Mouse (Mus musculus): ENCODE measurements at regions not wholly inside any gene's neighbourhood (a gene's known extent, or its start where the extent isn't known, plus 50 kb on each side); places are given as distances from the start of the nearest gene placed in this dataset.

DNA sequence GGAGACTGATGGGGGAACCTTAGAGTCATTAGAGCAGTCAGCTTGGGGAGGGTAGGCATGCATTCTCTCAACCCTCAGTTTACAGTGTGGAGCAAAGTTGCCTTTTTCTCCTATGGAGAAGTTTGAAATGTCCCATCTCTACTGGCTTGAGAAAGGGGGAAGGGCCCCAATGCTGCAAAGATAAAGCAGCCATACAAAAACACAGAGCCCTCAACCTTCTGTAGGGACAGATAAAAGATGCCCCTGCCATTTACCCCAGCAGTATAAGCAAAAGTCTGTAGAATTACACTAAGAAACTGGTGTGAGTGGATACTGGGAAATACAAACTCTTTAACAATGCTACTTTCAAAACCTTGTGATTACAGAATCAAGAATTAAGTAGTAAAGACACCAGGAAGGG, 71.9 kb upstream of the Tmem215 start:
- ATAC-seq (replicated peaks; ENCODE audit: low FRiP score, poor library complexity, severe bottlenecking) = no peak

DNA sequence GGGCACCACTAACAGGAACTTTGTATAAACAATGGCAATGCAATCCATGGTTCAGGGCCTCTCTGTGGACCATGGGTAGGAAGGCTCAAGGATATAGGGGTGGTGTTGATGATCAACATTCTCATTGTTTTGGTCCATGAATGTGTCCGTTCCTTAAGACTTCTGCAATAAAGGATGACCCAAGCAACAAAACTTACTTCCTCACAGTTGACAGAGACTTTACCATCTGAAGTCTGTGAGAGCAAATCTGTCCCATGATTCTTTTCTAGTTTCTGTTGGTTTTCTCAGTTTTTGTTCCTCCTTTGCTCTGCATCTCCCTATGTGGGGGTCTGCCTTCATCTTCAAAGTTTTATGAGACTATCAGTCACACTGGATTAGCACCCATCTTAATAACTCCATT, 81.8 kb upstream of the Tmem215 start:
- no peak for ATAC-seq (replicated peaks; ENCODE audit: low FRiP score, poor library complexity, severe bottlenecking)

DNA sequence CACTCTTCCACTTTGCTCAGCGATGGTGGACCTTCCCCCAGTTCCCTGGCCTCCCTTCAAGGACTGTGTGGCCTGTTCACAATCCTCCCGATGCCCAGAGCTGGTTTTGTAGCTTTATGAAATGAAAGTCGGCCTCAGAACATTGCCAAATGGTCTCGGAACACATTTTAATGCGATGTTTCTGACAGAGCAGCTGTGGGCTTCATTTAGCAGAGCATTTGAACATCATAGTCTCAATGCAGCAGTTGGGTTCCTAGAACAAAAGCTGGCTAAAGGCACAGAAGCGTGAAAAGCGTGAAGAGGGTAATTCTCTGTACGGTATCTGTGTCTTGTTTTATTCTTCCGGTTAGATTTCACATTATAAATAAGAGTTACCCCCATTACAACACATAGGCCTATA, 86.7 kb upstream of the Tmem215 start:
- no peak for ATAC-seq (replicated peaks; ENCODE audit: low FRiP score, poor library complexity, severe bottlenecking)

DNA sequence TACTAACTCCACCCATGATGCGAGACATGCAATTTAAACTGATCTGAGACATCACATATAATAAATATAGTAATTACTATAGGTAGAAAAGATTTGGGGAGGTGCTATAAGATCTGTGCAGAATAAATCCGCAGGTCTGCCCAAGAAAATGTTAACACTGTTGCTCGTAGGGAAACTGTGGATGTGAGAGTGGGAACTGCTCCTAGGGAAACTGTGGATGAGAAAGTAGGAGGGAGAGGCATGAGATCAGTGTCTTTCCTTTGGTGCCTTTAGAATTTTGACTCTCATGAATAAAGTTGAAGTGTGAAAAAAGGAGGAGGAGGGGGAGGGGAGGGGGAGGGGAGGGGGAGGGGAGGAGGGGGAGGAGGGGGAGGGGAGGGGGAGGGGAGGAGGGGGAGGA, 87.3 kb upstream of the Tmem215 start:
- ATAC-seq (replicated peaks; ENCODE audit: low FRiP score, poor library complexity, severe bottlenecking) = no peak

DNA sequence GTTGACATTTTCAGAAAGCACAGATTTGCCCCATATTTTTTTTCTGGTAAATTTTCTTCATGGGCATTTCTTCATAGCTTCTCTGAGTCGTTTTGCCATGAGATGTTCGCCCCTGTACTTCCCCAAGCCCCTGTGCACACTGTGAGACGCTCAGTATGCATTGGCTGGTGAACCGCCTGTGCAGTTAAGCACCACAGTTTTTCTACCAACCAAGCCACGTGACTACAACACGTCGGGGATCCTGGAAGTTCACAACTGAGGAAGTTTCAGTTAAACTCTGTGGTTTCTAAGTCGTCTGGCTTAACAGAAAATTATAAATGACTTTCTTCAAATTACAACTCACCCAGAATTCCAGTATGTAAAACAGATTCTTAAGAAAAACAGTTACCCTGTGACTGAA, 91.7 kb upstream of the Tmem215 start:
- ATAC-seq (replicated peaks; ENCODE audit: low FRiP score, poor library complexity, severe bottlenecking) = no peak

DNA sequence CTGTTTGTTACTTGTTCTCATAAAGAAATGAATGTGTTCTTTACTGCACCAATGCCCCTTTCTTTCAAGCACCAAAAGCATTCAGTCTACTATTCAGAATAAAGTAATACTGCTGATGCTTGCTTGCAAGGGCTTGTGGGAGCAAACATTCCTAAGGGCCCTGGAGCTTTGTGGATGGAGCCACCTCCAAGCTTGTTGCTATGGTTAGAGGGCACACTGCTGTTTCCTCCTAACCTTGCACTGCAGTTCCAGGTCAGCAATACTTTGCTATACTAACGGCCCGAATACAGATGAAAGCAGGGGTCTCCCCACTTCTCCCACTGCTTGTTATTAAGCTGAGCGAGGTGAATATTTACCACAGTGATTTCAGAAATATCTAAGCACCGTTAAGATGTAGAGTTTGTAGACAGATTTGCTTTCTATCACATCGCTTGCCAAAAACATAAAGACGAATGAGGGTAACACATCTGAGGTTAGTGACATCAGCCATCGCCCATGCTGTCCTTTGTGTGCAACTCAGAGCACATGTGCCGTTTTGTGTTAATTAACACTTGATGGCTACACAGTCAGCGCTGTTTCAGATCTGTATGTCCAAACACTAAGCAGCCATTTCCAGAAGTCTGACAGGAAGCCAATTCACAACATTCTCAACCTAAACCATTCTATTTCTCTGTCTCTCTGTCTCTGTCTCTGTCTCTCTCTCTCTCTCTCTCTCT, 96.4 kb upstream of the Ndufb6 start:
- ATAC-seq (replicated peaks; ENCODE audit: low FRiP score, poor library complexity, severe bottlenecking) = no peak

DNA sequence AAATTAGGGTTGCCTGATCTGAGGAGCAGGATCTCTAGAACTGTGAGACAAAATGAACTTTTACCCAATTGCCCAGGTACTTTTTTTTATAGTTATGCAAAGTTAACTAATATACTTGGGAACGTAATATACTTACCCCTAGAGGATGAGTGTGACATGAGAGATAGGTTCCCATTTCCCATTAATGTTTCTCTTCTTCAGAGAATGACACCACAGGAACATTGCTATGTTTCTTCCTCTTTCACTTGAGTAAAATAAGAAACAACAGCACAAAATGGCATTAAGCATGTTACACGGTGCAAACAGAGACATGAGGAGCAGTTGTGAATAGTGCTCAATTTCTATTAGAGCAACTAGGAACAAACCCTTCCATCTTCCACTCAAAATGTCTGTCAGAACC, 95.0 kb upstream of the Ndufb6 start:
- ATAC-seq (replicated peaks; ENCODE audit: low FRiP score, poor library complexity, severe bottlenecking) = no peak

DNA sequence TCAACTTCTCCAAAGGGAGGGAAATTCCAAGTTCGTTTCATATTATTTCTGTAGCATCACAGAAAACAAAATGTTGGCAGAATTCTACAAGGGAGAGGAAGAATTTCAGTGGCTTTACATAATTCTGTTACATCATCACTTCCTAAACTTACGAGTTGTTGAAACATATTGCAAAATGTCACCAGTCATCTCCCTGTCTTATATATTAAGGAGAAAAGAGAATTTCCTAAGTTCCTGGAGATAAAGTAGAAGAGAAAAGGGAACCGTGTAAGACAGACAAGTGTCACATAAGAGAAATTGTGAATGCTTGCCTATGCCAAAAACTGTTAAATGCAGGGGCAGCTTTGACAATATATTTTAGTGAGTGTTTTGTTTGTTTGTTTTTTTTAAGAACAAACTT, 85.1 kb upstream of the Ndufb6 start:
- no peak for ATAC-seq (replicated peaks; ENCODE audit: low FRiP score, poor library complexity, severe bottlenecking)

DNA sequence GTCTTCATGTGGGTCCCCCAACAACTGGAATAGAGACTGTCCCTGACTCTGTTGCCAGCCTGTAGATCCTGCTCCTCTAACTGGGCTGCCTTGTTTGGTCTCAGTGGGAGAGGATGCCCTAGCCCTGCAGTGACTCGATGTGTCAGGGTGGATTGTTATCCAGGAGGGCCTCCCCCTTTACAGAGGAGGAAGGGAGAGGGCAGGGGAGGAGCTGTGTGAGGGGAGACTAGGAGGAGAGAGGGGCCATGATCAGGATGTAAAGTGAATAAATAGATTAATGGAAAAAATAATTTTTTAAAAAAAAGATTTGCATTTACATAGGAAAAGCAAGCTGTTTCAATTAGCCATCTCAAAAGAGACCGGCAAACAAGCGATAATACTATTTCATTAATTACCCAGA, 80.1 kb upstream of the Ndufb6 start:
- ATAC-seq (replicated peaks; ENCODE audit: low FRiP score, poor library complexity, severe bottlenecking) = no peak

DNA sequence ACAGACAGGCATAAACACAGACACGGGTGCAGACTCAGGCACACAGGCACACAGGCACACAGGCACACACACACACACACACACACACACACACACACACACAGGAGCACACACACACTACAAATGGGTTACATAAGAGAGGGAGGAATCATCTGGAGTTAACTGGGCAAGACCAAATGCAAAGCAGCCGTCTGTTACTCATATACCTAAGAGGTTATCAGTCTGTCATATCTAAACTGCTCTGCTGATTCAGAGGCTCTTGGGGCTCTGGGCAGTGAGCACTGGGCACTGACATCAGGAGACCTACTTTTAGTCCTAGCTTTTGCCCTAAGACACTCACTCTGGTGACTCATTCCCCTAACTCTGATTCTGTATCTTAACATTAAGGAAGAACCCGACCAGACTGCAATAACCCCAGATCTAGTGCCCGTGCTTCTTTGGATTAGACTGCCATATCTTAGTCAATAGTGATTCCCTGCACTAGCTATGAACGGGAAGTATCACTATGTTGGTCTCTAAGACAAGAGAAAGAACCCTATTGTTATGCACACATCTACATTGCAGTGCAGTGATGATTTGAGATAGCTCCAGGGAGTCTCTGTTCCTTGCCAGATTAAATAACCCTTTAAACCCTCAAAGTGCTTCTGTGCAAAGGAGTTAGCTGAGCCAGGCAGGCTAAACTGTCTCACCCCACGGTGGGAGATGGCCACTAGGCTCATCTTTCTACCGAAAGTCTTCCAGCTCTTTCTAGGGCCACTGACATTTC, 78.0 kb upstream of the Ndufb6 start:
- ATAC-seq (replicated peaks; ENCODE audit: low FRiP score, poor library complexity, severe bottlenecking) = no peak

DNA sequence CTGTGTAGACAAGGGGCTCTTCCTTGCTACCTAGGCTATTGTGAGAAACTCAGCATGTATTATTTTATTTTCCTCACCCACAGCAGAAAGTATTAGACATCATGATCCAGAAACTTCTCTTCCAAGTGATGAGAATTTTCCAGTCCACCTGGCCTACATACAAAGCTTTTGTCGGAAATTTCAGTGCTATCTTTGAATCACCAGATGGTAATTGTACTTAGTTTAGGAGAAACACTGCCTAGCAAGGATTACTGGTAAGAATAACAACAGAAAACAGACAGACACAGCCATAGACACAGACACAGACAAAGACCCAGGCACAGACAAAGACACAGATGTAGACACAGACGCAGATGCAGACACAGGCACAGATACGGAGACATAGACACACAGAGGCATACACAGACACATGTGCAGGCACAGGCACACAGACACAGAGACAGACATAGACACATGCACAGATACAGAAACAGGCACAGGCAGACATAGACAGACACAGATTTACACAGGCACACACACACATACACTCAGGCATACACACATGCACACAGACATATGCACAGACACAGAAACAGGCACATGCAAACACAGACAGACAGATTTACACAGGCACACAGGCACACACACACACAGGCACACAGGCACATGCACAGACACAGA, 76.7 kb upstream of the Ndufb6 start:
- no peak for ATAC-seq (replicated peaks; ENCODE audit: low FRiP score, poor library complexity, severe bottlenecking)

DNA sequence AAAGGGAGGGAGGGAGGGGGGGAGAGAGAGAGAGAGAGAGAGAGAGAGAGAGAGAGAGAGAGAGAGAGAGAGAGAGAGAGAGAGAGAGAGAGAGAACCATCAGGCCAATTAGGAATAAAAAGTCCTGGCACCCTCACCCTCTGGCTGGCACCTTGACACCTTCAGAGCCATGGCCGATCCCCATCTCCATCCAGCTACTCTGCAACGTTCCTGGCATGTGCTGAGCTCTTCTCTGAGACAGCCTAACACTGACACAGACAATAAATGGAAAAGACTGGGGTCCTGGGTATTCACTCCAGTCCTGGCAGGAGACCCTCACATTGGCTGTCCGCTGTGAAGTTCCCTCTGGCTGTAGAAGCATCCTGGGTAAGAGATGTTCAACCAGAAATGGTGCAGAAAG, 75.2 kb upstream of the Ndufb6 start:
- ATAC-seq (replicated peaks; ENCODE audit: low FRiP score, poor library complexity, severe bottlenecking) = no peak

DNA sequence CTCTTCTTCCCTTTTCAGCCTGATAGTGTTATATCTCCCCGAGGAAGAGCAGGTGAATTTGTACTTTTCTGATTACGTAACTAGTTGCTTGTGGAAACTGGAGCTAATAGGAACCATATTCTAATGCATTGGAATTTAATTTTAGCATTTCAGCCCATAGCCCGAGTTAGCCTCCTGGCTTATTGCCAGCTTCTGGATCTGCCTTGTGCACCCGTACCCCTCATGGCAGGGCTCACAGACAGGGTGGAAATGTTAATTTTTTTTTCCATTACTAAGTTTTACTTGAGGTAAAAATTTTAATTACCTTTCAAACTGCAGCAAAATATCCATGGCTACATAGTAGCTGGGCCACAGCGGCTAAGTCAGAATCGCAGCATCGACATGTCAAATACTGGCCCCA, 72.4 kb upstream of the Ndufb6 start:
- no peak for ATAC-seq (replicated peaks; ENCODE audit: low FRiP score, poor library complexity, severe bottlenecking)

DNA sequence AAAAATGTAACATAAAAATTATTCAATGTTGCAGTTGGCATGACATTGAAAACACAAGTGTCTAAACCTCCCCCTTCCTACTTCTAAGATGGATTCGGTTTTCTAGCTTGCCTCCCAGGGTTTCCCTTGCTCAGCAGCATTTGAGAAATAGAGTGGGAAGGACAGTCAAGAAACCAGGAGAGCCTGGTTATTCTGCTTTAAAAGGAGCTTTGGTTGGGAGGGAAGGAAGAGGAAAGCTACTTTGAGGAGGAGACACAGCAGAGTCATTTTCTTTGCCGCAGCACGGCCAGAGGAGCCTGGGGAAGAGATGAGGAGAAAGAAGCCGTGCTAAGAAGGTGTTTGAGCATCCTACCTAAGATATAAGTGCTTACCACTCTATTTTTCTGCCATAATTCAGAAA, 71.9 kb upstream of the Ndufb6 start:
- no peak for ATAC-seq (replicated peaks; ENCODE audit: low FRiP score, poor library complexity, severe bottlenecking)

DNA sequence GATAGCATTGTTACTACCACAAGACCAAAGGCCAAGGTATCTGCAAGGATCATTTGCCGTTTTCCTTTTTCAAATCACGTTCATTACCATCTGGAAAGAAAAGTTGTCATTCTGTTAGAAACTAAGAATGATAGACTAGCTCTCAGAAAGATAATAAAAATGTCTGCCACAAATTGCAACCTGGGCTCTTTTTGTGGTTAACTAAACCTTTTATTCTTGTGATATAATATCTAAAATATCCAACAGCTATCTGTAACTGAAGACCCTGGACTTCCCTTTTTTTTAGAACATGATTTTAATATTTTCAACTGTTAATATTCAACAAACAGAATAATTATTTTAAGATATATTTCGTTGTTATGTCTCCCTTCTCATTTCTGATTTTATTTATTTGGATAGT, 66.6 kb upstream of the Ndufb6 start:
- no peak for ATAC-seq (replicated peaks; ENCODE audit: low FRiP score, poor library complexity, severe bottlenecking)

DNA sequence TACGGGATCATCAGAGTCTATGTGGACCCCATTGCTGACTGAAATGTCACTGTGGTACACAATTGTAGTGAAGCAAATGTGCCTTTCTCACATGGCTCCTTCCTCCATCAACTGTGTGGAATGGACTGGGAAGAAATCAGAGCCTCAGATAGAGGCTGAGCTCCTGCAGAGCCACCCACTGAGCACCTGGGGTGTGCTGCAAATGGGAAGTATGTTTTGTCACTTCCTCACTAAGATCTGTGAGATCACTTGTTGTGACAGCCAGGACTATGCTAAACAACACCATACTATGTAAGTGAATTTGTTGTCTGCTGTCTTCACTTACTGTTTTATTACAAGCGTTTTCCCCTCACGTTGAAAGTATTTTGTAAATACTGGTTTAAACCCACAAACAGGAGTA, 63.0 kb upstream of the Ndufb6 start:
- ATAC-seq (replicated peaks; ENCODE audit: low FRiP score, poor library complexity, severe bottlenecking) = no peak

DNA sequence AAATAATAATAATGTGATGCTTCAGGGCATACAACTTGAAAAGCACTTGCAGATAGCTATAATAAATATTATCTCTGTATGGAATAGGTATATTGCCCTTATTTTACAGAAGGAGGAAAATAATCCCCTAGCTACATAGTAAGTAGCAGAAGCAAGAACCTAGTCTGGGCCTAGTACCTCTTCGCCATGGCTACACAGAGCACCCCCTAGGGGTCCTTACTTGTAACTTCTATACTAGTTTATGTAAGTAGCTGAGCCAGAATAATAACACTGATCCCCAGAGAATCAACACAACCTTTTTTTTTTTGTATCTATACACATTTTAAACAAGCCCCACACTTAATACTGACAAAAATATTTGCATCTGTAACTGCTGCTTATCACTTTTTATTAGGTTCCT, 55.6 kb upstream of the Ndufb6 start:
- no peak for ATAC-seq (replicated peaks; ENCODE audit: low FRiP score, poor library complexity, severe bottlenecking)

DNA sequence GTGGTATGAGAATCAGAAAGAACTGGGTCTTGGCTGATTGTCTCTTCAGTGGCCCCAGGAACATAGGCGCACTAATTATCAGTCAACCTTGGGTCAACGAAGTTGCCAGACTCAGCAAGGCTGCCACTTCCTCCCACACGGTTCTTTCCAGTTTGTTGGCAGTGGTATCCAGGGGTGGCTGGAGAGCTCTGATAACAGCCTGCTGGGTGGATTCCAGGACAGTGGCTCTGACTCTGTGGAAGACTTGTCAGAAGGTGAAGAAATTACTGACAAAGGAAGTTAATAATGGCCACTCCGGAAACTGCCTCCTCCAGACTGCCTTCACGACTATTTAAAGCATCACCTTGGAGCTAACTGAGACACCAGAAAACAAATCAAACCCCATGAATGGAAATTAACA, 50.5 kb upstream of the Ndufb6 start:
- ATAC-seq (replicated peaks; ENCODE audit: low FRiP score, poor library complexity, severe bottlenecking) = peak; percentile 55; the same call in 1 of the 2 replicates

Measured in erythroblast, adult 5-6 weeks (primary cell).